Mouse (Mus musculus): ENCODE measurements around the gene 1810013L24Rik.
A peak's percentile ranks its signal among the peaks of the same experiment; 100 is the strongest.

The 1810013L24Rik gene

DNA sequence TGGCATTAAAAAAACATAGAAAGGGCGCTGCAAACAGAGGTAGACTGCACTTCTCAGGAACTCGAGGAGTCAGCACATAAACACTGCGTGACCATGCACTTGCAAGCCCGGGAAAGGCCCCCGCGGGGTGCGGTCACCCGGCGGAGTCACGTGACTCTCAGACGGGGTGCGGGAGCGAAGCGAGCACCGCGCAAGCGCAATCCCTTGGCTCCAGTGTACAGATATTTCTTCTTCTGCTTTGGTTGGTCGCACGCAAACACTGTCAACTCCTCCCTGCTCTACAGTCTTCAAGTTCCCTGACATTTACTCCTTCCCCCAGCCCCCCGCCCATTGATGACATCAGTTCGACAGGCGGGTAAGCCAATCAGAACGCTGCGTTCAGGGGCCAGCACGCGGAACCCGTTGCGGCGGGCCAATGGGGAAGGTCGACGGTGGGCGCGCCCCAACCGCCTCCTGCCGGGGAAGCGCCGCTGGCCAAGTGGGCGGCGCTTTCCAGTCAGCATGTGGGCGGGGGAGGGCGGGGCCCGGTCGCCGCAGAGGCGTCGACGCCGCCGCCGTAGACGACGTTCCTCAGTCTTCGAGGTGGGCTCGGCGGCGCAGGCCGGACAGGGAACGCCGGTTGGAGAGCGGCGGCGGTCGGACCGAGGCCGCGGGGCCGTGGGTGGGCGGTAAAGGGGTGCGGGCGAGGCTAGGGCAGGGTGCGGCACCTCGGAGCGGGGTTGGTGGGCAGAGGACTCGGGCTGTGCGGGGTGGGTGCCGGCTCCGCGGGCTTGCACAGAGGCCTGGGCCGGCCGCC, at the start of gene 1810013L24Rik:
TSS of gene 1810013L24Rik (plus strand) at position 537 of the 796 bp plus-strand sequence.
- peak; percentile 99 for DNase-seq (ENCODE audit: low read depth, low spot score)

DNA sequence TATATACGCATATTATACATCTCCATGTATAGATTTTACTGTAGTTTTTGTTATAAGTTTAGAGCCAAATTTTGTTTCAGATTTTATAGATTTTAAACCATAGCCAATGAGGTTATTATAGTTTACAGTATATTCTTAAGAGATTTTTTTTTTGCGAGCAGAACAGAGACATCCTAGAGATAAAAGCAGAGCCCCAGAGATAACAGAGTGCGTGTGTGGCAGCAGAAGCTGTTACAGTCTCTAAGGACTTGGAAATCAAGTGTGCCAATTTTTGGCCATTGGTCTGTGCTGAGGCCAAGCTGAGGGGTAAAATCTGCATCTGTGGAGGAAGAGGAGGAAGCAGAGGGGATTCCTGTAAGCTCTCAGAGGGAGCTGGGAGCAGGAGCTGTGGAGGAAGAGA, 49.7 kb upstream of the 1810013L24Rik start:
- no peak for DNase-seq (ENCODE audit: low read depth, low spot score)

DNA sequence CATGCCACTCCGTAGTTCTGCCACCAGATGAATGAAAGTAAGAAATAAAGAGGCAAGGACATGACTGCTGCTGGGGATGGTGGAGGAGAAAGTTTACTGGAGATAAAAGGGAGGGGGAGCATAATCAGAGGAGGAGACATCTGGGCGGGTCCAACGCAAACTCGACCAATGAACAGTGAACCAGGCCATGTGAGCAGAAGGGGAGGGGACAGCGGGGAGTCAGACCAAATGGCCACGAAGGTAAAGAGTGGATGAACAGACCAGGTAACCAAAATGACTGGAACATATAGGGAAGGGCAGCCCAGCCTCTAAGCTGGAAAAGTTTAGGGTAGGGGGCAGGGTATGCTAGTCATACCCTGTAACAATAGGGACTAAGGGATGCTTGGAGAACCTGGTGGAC, 48.7 kb upstream of the 1810013L24Rik start:
- no peak for DNase-seq (ENCODE audit: low read depth, low spot score)

DNA sequence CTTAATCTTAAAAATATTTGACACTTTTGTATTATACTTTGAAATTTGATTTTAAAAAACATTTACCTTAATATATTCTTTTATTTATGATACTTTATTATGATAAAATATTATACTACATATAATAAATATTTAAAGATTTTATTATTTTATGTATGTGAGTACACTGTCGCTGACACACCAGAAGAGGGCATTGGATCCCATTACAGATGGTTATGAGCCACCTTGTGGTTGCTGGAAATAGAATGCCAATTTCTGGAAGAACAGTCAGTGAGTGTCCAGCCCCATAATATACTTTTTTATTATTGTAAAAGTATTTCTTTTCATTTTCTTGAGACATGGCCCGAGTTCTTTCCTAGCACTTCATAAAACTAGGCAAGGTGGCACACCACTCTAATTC, 48.2 kb upstream of the 1810013L24Rik start:
- DNase-seq (ENCODE audit: low read depth, low spot score): no peak

DNA sequence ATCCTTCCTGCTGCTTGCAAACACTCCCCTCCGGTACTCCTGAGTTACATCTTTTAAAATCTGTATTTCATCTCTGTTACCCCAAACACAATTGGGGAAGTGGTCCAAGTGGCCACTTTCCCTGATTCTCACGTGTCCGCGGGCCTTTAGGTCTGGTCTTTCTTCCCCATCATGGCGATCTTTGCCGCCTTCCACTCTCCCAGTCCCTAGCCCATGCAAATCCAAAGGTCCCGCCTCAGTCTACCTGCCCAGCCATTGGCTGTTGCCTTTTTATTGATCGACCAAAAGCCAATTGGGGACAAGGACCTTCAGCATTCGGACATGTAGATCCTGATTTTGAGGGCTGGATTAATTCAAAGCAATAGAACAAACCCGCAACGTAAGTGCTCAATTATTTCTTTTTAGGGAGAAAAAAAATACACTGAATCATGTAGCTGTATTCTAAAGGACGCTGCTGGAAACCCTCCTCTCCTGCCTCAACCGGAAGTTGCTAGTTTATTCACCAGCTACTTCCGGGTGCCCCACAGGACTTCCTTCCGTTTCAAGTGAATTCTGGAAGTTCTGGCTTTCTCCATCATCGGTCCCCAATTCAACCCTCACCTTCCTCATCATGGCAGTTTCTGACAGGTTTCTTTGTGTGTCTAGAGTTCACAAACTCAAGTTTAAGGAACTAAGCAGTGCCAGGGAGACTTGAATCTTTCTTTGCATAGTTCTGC, 46.5 kb upstream of the 1810013L24Rik start:
- DNase-seq (ENCODE audit: low read depth, low spot score): no peak

DNA sequence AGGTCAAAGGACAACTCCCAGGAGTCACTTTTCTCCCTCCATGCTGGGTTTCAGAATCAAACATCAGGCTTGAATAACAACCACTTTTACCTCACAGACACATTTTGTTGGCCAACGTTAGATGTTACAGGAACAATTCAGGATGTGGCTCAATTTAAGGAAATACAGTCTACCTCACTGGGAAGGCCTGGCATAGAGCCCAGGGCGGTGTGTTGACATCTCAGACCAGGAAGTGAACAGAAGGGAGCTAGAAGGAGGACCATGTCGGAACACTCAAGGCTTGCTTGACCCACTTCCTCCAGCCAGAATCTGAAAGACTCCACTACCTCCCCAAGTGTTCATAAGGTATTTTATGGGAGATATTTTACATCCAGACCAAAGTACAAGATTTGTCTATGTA, 45.1 kb upstream of the 1810013L24Rik start:
- DNase-seq (ENCODE audit: low read depth, low spot score): no peak

DNA sequence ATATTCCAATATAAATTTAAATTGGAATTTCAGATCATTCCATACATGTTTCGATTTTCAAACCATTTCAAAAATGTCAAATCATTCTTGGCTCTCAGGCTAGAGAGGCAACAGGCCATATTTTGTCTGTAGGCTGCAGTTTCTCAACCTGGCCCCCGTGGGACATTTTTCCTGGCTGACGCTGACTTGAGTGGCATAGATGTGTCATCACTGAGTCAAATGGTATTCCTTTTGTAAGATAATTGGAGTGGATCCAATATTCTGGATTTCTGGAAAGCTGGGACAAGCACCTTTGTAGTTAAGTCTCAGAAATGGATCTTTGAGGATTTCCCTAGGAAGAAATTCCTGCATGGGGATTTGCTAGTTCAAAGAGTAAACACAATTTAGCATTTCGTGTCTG, 39.0 kb upstream of the 1810013L24Rik start:
- DNase-seq (ENCODE audit: low read depth, low spot score): no peak

DNA sequence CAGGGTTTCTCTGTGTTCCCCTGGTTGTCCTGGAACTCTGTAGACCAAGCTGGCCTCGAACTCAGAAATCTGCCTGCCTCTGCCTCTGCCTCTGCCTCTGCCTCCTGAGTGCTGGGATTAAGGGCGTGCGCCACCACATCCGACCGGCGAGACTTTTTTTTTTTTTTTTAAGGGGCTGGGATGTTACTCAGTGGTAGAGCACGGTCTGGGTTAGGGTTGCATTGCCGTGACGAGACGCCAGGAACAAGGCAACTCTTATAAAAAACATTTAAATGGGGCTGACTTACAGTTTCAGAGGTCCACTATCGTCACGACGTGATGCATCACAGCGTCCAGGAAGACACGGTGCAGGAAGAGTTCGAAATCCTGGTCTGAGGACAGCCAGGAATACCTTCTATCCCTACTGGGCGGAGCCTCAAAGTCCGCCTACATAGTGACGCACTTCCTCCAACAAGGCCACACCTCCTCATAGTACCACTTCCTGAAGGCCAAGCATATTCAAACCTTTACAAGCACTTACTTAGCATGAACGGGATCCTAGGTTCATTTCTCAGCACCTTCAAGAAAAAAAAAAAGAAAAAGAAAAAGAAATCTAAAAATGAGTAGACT, 37.8 kb upstream of the 1810013L24Rik start, which contains the start of gene Usp7:
TSS of gene Usp7 (minus strand) at position 360 of the 609 bp plus-strand sequence.
- no peak for DNase-seq (ENCODE audit: low read depth, low spot score)

DNA sequence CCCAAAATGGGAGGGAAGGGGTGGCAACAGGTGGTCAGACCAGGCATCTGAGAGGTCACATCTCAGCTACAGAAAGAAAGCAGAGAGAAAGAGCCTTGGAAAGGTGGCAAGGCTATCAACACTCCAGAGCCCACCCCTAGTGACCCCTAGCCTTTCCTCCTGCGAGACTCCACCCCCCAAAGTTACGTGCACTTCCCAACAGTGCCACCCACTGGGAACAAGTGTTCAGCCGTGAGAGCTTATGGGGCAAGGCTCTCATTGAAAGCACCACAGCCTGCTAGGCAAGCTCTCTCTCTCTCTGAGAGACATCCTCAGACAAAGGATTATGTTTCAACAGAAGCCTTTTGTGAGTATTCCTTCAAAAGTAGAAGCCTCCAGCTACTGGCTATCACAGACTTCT, 34.9 kb upstream of the 1810013L24Rik start:
- no peak for DNase-seq (ENCODE audit: low read depth, low spot score)

DNA sequence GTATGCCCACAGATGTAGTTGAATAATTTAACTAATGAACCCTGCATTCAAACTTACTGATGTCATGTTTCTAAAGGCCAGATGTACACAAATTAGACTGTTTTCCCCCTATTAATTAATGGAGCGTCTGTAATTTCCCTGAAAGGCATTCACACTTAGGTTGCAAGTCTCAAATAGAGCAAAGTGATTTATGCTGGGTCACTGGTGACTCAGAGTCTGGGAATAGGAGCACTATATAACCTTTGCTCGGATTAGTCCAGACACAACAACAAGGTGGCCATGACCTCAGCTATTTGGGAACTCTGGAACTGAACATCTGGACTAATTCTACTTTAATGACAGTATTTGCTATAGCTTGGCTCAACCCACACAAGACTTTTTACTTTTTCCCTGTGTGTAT, 34.0 kb upstream of the 1810013L24Rik start:
- no peak for DNase-seq (ENCODE audit: low read depth, low spot score)

DNA sequence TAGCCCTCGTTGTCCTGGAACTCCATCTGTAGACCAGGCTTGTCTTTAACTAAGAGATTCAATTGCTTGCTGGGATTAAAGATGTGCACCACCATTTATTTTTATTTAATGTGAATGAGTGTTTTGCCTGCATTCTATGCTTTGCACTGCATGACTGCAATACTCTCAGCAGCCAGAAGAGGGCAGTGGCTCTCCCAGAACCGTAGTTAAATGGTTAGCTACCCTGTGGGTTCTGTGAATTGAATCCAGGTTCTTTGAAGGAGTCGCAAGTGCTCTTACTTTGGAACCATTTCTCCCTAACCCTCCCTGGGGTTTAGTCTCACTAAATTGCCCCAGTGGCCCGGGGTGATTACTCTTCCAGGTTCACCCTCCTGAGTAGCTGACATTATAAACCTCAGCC, 23.2 kb upstream of the 1810013L24Rik start:
- no peak for DNase-seq (ENCODE audit: low read depth, low spot score)

DNA sequence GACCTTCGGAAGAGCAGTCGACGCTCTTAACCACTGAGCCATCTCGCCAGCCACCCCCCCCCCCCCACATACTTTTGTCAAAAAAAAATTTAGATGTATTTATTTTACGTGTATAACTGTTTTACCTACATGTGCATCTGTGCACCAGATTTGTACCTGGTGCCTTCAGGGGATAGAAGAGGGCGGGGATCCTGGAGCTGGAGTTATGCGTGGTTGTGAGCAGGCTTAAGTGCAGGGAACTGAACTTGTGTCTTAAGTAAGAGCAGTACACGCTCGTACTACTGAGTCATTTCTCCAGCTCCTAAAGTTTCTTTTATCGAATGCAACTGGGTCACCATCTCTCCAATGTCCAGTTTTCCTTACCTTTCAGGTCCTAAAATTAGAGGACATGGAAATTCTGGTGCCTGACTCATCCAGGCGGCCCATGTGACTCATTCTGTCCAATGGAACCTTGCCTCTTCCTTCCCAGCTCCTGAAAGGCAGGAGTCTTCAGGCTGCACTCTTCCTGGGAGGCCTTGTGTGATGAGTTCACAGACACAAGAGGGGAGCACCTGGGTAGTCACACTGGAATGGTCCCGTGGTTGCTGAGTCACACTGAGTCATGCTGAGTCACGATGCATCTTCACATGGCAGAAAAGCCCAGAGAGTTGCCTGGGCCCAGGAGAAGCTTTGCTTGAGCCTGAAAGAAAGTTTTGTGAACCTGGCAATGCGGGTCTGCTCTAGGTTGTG, 19.3 kb upstream of the 1810013L24Rik start:
- no peak for DNase-seq (ENCODE audit: low read depth, low spot score)

DNA sequence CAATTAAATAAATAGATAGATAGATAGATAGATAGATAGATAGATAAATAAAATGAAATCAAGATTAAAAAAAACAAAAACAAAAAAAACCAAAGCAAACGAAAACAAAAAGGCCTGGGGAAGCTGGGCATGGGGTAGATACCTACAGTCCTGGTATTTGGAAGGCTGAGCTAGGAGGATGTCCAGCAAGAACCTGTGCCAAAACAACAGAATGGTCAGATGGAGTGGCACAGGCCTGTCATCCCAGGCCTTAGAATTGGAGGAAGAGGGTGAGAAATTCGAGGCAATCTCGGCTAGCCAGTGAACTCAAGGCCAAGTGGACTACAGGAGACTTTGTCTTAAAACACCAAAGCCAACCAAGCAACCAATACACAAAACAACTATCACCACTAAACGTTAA, 12.0 kb upstream of the 1810013L24Rik start:
- no peak for DNase-seq (ENCODE audit: low read depth, low spot score)

DNA sequence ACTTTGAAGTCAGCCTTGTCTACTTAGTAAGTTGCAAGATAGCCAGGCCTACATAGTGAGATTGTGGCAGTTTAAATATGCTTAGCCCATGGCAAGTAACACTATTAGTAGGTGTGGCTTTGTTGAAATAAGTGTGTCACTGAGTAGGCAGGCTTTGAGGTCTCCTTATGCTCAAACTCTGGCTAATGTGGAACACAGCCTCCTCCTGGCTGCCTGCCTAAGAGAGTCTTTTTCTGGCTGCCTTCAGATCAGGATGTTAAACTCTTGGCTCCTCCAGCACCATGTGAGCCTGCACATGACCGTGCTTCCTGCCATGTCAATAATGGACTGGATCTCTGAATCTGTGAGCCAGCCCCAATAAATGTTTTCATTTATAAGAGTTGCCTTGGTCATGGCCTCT, 8.5 kb upstream of the 1810013L24Rik start:
- no peak for DNase-seq (ENCODE audit: low read depth, low spot score)

DNA sequence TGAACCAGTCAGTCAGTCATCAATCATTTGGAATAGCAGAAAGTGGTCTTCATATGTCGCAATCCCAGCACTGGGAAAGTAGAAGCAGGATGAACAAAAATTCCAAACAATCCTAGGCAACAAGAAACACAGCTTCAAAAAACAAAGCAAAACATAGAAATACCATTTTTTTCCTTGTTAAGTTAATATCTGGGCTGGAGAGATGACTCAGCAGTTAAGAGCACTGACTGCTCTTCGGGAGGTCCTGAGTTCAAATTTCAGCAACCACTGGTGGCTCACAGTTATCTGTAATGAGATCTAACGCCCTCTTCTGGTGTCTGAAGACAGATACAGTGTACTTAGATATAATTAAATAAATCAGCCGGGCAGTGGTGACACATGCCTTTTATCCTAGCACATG, 7.3 kb upstream of the 1810013L24Rik start:
- no peak for DNase-seq (ENCODE audit: low read depth, low spot score)

DNA sequence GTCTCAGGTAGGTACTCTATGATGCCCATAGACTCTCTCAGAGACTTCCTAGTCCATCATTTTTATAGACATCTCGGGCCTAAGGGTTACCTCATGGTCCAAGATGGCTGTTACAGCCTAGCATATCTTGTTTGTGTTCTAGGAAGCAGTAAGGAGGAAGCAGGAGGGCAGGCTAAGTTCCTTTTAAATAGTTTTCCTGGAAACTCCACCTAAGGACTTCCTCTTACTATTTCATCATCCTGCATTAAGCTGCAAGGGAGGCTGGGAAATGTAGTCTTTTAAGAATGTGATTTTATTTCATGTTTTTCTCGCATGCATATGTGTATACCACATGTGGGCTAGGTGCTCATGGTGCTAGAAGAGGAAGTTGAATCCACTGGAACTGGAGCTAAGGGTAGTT, 6.2 kb upstream of the 1810013L24Rik start:
- no peak for DNase-seq (ENCODE audit: low read depth, low spot score)

DNA sequence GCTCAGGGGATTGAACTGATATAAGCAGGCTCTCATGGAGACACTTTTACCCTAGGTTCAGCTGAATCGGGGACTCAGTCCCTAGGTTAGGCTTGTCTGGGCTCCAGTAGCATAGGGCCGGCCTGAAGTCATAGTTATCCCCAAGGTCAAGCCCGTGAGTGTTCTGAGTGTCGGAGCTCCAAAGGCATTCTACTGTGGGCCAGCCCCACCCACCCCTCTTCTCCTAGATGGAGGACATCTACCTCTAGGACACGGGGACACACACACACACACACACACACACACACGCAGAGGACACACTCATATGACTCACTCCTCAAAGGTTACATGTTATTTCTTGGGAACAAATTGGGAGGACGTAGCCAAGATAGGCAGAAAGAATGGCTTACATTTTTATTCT, 2.5 kb upstream of the 1810013L24Rik start:
- no peak for DNase-seq (ENCODE audit: low read depth, low spot score)

DNA sequence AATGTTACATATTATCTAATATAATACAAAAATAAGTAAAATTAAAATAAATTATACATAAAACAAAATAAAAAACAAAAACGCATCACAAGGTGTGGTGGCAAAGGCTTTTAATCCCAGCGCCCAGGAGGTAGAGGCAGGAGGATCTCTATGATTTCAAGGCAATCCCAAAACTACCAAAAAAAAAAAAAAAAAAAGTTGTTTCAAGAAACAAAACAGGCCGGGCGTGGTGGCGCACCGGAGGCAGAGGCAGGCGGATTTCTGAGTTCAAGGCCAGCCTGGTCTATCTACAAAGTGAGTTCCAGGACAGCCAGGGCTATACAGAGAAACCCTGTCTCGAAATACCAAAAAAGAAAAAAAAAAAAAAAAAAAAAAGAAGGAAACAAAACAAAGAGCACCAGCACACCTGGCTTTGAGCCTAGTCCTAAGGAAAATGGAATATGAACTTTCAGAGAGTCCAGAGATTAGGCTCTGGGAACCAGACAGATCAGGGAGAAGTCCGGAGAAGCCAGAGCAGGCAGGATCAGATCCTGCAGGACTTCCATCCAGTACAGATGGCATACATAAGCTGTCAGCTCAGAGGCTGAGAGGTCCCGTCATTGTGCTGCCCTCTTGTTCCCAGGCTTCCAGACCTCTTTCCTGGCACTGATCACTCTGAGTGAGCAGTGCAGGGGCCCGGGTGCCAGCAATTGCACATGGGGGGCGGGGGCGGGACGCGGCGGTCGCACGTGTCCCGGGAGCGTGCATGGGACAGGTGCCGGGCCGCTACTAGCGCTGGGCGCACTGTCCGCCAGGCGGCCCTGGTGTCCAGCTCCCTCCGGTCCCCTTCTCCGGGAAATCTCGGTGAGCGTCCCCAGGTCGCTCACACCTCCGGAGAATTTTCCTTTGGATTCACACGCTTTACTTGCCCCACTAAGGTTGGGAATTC, 1.0 kb upstream of the 1810013L24Rik start:
- DNase-seq (ENCODE audit: low read depth, low spot score): no peak

DNA sequence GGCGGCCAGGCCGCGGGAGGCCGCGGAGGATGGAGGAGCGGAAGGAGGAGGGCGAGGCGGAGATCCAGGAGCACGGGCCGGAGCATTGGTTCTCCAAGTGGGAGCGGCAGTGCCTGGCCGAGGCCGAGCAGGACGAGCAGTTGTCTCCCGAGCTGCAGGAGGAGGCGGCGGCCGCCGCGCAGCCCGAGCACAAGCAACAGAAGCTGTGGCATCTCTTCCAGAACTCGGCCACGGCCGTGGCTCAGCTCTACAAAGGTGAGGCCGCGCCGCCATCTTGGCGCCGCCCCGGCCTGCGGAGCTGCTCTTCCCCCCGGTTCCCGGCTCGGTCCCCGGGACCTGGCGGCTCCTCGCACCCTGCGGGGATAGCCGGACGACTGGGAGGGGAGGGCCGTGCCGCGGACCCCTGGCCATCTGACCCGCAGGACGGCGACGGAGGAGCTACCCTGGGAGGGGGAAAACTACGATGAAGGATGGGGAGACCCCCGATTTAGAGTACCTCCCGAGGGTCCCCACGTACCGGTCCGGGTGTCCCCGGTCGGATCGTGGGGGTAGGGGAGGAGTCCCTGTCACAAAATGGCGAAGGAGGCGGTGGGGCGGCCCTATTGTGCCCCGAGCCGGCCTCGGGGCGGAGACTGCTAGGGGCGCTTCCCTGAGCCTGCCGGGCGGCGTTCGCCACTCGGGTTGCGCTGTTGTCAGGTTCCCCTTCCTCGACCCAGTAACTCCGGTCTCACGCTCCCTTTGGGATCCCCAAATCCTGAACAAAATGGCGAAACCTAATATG, 721 bp downstream of the 1810013L24Rik start:
- no peak for DNase-seq (ENCODE audit: low read depth, low spot score)

DNA sequence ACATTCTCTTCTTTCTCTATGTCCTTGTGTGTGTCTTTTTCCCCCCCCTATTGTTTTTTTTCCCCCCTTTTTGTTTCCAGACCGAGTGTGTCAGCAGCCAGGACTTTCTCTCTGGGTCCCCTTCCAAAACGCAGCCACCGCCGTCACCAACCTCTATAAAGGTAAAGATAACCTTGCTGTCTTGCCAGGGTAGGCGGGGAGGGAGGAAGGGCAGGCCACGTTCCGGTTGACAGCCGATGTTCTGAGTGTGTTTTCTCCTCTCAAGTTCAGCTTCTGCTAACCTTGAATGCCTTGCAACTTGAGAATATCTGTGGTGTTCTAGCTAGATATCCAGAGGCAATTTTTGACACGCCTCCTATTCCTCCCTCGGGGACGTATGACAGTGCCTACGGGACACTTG, 1.3 kb downstream of the 1810013L24Rik start:
- DNase-seq (ENCODE audit: low read depth, low spot score): no peak

All from brain, embryonic 18.5 days (tissue).